Mouse (Mus musculus) liver, embryonic 16.5 days (tissue): ENCODE results near the gene H2-T3. TPM values are rescaled to one million over a fixed set of nuclear protein-coding genes. Genes with fewer than 3 reads are reported as not detected.
"Not testable (repeated sequence)": the region's sequence is repeated elsewhere in the genome, so short reads cannot be mapped to it uniquely, and the experiment has no call there.

Experiments
- ATAC-seq: fragments of 200-750 bp; cut with Nextera tagmentation; 2 replicates; pipeline ENCODE4 v1.8.0; 2017; ENCODE audit warnings: low read depth, mild to moderate bottlenecking, moderate number of reproducible peaks, moderate library complexity
- H3K27ac ChIP-seq: fragments of 300-500 bp; sonication (generic); 2 replicates; pipeline ENCODE4 v1.5.1; 2014; ENCODE audit warnings: mild to moderate bottlenecking, low read length
- H3K27me3 ChIP-seq: fragments of 300-500 bp; sonication (generic); 2 replicates; pipeline ENCODE4 v1.6.1; 2014; ENCODE audit warnings: low read depth, low read length, mixed read lengths; ENCODE audit not compliant: control insufficient read depth, insufficient read depth
- H3K36me3 ChIP-seq: fragments of 300-500 bp; sonication (generic); 2 replicates; pipeline ENCODE4 v1.6.1; 2014; ENCODE audit warnings: mild to moderate bottlenecking; ENCODE audit not compliant: control insufficient read depth, insufficient read depth
- H3K4me1 ChIP-seq: fragments of 300-500 bp; sonication (generic); 2 replicates; pipeline ENCODE4 v1.6.1; 2014; ENCODE audit warnings: low read depth, low read length, mixed read lengths; ENCODE audit not compliant: control insufficient read depth
- H3K4me2 ChIP-seq: fragments of 300-500 bp; sonication (generic); 2 replicates; pipeline ENCODE4 v1.6.1; 2014; ENCODE audit warnings: low read depth, low read length, mixed read lengths
- H3K4me3 ChIP-seq: fragments of 300-500 bp; sonication (generic); 2 replicates; pipeline ENCODE4 v1.5.1; 2014; ENCODE audit warnings: low read depth, mild to moderate bottlenecking, low read length
- H3K9ac ChIP-seq: fragments of 300-500 bp; sonication (generic); 2 replicates; pipeline ENCODE4 v1.6.1; 2014; ENCODE audit warnings: low read depth, low read length
- H3K9me3 ChIP-seq: fragments of 300-500 bp; sonication (generic); replicated peaks from 2 replicates; pipeline ENCODE4 v1.6.1; 2016; ENCODE audit warnings: low read length; ENCODE audit not compliant: control insufficient read depth
- WGBS: fragments of 180-500 bp; shearing (Covaris S2); extraction: QIAGEN DNeasy Blood & Tissue Kit; methylation state at CpG from one replicate; pipeline ENCODE4 v1.1.7; 2014; ENCODE audit not compliant: insufficient replicate concordance; 5-methylcytosine and 5-hydroxymethylcytosine counted together
- polyA plus RNA-seq: library from polyadenylated mRNA; unstranded; fragments of >200 nt; fragmentation: Nextera tagmentation; extraction: Ambion mirVana; gene quantifications from 2 replicates; pipeline ENCODE4 v1.2.1, GENCODE M21; 2015

Gene H2-T3
- polyA plus RNA-seq, 1 experiment from 2014 or later = 0.19 TPM

DNA sequence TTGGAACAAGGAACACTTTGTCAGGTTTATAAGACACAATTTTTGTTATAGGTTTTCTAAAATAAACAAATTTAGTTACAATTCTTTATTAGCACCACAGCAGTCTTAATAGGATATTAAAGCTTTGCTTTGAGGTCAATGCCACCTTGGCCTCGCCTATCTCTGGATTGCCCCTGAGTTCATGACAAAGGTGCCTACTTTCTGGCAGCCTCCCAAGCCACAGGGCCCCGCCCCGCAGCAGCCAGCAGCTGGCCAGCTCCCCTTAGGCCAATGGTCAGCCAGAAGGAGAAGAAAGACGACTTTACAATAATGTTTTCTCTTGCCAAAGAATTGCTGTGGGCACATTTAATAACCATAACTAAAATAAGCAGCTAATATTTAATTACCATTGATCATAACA lies 38.9 kb downstream of the H2-T3 start:
- not testable (repeated sequence) for H3K4me1 ChIP-seq, H3K9me3 ChIP-seq, H3K27me3 ChIP-seq, H3K27ac ChIP-seq, H3K4me2 ChIP-seq, H3K4me3 ChIP-seq, ATAC-seq, H3K9ac ChIP-seq, H3K36me3 ChIP-seq
- WGBS = 40% methylated on average over 4 of the region's 4 CpGs

DNA sequence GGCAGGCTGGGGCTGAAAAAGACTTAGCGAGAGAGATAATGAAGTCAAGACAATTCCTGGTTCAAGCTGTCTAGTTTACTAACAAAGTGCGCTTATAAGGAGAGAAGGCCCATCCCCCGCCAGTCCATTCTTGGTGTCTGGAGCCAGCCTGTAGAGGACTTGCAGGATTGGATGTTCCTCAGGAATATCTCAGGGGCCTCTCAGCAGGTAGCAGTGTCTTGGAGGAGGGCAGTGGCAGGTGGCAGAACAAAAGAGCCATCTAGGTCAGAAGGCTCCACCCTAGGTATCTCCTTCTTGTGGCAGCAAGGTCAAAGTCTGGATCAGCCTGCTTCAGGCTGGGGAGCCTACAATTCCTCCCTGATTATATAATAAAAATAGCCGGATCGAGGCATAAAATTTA lies 41.6 kb downstream of the H2-T3 start:
- not testable (repeated sequence) for H3K4me1 ChIP-seq, H3K36me3 ChIP-seq, ATAC-seq, H3K9me3 ChIP-seq, H3K27ac ChIP-seq, H3K4me3 ChIP-seq, H3K9ac ChIP-seq, H3K4me2 ChIP-seq
- H3K27me3 ChIP-seq = peaks cover 30% of the 10 kb centered on the region
- 74% methylated on average over 5 of the region's 5 CpGs for WGBS

DNA sequence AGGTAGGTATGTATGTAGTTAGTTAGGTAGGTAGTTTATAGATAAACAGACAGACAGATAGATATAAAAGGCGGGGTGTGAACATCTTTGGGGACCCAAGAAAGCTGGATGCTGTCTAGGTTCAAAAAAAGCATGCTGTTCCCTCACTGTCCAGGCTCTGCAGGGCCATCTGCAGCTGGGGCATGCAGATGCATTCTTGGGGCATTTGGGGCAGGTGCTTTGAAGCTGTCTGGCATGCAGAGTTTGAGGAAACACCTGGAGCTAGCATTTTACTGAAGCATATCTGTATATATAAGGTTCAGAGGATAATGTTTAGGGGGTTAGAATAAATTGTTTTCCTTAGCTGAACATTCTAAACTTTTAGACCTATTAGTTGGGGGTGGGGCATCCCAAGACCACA lies 43.1 kb downstream of the H2-T3 start:
- H3K9ac ChIP-seq, H3K4me1 ChIP-seq, H3K9me3 ChIP-seq, ATAC-seq, H3K4me2 ChIP-seq, H3K27ac ChIP-seq, H3K36me3 ChIP-seq, H3K4me3 ChIP-seq: not testable (repeated sequence)
- 66% methylated on average over 1 of the region's 1 CpGs for whole genome bisulfite sequencing
- H3K27me3 ChIP-seq = peaks cover 26% of the 10 kb centered on the region

DNA sequence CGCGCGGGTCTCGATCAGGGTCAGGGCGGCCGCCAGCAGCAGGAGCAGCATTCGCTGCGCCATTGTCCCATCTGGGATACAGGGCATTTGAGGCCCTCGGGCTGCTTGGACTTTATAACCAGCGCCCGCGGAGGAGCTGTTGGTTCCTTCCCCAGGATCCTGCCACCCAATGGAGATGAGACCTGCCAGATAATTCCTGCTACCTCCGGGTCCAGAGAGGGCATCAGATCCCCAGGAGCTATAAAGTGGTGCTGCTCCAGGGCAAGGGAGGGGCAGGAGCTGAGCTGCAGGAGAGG lies 44.3 kb downstream of the H2-T3 start:
- not testable (repeated sequence) for H3K9me3 ChIP-seq, H3K36me3 ChIP-seq, H3K4me1 ChIP-seq, H3K9ac ChIP-seq, ATAC-seq, H3K27ac ChIP-seq
- H3K4me3 ChIP-seq = peak overlapping the region; percentile 43
- WGBS = 2% methylated on average over 13 of the region's 13 CpGs
- peaks cover 26% of the 10 kb centered on the region for H3K27me3 ChIP-seq
- peak overlapping the region; percentile 49 for H3K4me2 ChIP-seq

DNA sequence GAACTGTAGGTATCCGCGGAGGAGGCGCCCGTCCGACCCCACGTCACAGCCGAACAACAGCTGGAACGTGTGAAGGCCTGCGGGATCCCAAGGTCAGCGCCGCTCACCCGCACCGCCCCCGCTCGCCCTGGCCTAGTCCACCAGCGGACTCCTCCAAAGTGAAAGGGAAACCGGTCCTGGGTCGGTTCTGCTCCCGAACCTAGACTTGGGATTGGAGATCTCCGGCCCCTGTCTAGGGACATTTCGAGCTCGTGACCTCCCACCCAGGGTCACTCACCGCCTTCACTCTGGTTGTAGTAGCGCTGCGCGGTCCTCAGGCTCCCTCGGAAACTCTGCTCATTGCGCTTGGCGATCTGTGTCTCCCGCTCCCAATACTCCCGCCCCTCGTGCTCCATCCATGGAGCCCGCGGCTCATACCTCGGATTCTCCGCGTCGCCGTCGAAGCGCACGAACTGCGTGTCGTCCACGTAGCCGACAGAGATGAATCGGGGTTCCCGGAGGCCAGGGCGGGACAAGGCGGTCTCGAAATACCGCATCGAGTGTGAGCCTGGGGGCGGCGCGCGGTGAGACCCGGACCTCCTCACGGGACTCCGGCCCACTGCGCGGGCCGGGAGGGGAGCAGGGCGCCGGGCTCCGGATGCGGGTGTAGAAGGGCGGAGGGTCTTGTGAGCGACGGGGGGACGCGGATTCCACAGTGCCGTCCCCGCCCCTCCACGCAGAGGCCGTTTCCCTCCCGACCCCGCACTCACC lies 44.8 kb downstream of the H2-T3 start:
- no peaks in the 10 kb centered on the region for H3K9me3 ChIP-seq
- no peaks in the 10 kb centered on the region for H3K4me1 ChIP-seq
- no peak overlapping the region for H3K9ac ChIP-seq
- H3K4me2 ChIP-seq = peak overlapping the region; percentile 49
- H3K36me3 ChIP-seq = no peaks in the 10 kb centered on the region
- 2% methylated on average over 78 of the region's 78 CpGs for WGBS
- H3K4me3 ChIP-seq = peak overlapping the region; percentile 43
- no peak for ATAC-seq
- H3K27ac ChIP-seq = no peak overlapping the region
- peaks cover 26% of the 10 kb centered on the region for H3K27me3 ChIP-seq

DNA sequence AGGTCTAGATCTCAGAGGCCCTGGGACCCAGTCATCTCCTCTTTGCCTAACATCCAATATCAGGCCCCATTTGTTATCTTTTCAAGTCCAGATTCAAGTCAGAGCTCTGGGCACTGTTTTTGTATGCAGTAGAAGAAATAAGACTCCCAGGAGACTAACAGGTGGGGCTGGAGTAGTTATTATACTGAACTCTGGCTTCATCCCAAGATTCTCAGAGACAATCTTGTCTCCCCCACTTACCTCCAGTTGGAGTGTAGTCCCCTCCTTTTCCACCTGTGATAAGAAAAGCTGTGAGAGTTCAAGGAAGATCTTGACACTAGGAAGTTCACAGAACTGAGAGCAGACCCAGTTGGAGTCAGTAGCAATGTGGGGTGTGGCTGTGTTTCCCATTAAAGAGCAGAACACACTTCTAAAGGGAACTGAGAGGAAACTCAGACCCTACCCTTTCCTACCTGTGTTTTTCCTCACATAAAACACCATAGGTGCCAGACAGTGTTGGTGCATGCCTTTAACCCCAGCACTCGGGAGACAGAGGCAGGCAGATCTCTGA lies 53.7 kb downstream of the H2-T3 start:
- not testable (repeated sequence) for H3K9ac ChIP-seq, H3K4me1 ChIP-seq, H3K4me2 ChIP-seq, H3K4me3 ChIP-seq, H3K36me3 ChIP-seq, ATAC-seq, H3K27ac ChIP-seq, H3K9me3 ChIP-seq, H3K27me3 ChIP-seq
- WGBS = 25% methylated on average over 1 of the region's 1 CpGs

Other genes with a start within 250 kb of the H2-T3 start
- 42.4 and 43.9 TPM in 2 replicates for gene Abcf1, start 220.5 kb downstream of the H2-T3 start, polyA plus RNA-seq
- gene Gnl1, start 210.4 kb downstream of the H2-T3 start, polyA plus RNA-seq = 8.8 and 8.9 TPM in 2 replicates
- gene Prr3, start 210.1 kb downstream of the H2-T3 start, polyA plus RNA-seq = 5.5 and 5.9 TPM in 2 replicates
- gene H2-T24, start 169.7 kb downstream of the H2-T3 start, polyA plus RNA-seq = 6.6 and 7.9 TPM in 2 replicates
- gene H2-T23, start 157.4 kb downstream of the H2-T3 start, polyA plus RNA-seq = 69.6 and 73.5 TPM in 2 replicates
- 11.3 and 13.4 TPM in 2 replicates for gene H2-T22, start 147.5 kb downstream of the H2-T3 start, polyA plus RNA-seq
- not detected in 2 replicates for gene Gm6034, start 147.3 kb downstream of the H2-T3 start, polyA plus RNA-seq
- 0.20 TPM in 1 of 2 replicates, not detected in the other for gene Gm11127, start 131.9 kb downstream of the H2-T3 start, polyA plus RNA-seq
- gene Gm19684, start 68.6 kb downstream of the H2-T3 start, polyA plus RNA-seq = not detected in 2 replicates
- gene Gm7030, start 60.9 kb downstream of the H2-T3 start, polyA plus RNA-seq = not detected in 2 replicates
- not detected in 2 replicates for gene Gm8909, start 21.8 kb downstream of the H2-T3 start, polyA plus RNA-seq
- gene Rpp21, start 67.8 kb upstream of the H2-T3 start, polyA plus RNA-seq = 54.1 and 59.3 TPM in 2 replicates
- 4.6 and 5.0 TPM in 2 replicates for gene Trim39, start 82.0 kb upstream of the H2-T3 start, polyA plus RNA-seq
- gene H2-M10.2, start 96.2 kb upstream of the H2-T3 start, polyA plus RNA-seq = not detected in 2 replicates
- not detected in 2 replicates for gene H2-M10.1, start 135.9 kb upstream of the H2-T3 start, polyA plus RNA-seq
- gene H2-M10.3, start 178.1 kb upstream of the H2-T3 start, polyA plus RNA-seq = not detected in 2 replicates